Mouse (Mus musculus): ENCODE measurements around the gene Zfp664.

DNA sequence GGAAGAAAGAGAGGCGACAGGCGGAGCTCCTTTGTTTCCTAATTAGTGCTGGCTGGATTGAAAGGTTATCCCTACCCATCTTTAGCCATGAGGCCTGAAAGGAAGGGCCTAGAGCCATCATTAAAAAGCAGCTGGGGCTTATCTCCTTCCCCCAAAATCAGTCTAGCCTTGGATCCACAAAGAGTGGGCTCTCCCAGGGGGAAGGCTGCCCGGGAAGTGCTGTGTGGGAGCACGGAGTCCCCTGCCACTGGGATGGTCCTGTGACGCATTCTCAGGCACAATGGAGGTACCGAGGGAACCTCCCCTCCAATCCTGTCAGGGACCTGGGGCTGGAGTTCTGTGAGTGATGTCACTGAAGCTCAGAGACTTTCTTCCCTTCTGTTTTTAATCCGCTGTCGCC, 68.6 kb downstream of the Zfp664 start:
- TF ChIP-seq CTCF (IDR thresholded peaks at IDR 0.05) (no peak), EP300 (IDR thresholded peaks at IDR 0.05) (no peak)
